Mouse (Mus musculus) induced T-regulatory cell, adult 2 months (primary cell): ENCODE data around the gene Rxfp4.
A peak's percentile ranks its signal among the peaks of the same experiment; 100 is the strongest.

Experiments used
- DNase-seq: peaks from one replicate; pipeline ENCODE4 v3.0.0-alpha.2; 2012; ENCODE audit warnings: low read depth

Rxfp4 gene

GRCm38 (mm10) chr3:88628766-88629165, 24.2 kb downstream of the Rxfp4 start:
- DNase-seq, result no peak

- DNase-seq, result no peak
These were observed 25.4 kb downstream of the Rxfp4 start for GRCm38 (mm10) chr3:88627535-88627934.

- DNase-seq, result no peak
These were observed 25.8 kb downstream of the Rxfp4 start for GRCm38 (mm10) chr3:88627114-88627513.

GRCm38 (mm10) chr3:88626316-88626715, 26.6 kb downstream of the Rxfp4 start:
- no peak for DNase-seq

GRCm38 (mm10) chr3:88625531-88625930, 27.4 kb downstream of the Rxfp4 start:
- no peak for DNase-seq

- DNase-seq, result no peak
These were observed 28.0 kb downstream of the Rxfp4 start for GRCm38 (mm10) chr3:88624951-88625350.

- no peak for DNase-seq
These were observed 28.6 kb downstream of the Rxfp4 start for GRCm38 (mm10) chr3:88624324-88624723.

GRCm38 (mm10) chr3:88623346-88624135, 29.4 kb downstream of the Rxfp4 start:
- DNase-seq, result peak; percentile 50

GRCm38 (mm10) chr3:88622941-88623345, 30.0 kb downstream of the Rxfp4 start:
- DNase-seq, result peak; percentile 67

GRCm38 (mm10) chr3:88622113-88622940, 30.6 kb downstream of the Rxfp4 start:
- peak; percentile 70 for DNase-seq

- peak; percentile 56 for DNase-seq
These were observed 31.3 kb downstream of the Rxfp4 start for GRCm38 (mm10) chr3:88621537-88622112.

GRCm38 (mm10) chr3:88620992-88621536, 31.9 kb downstream of the Rxfp4 start:
- DNase-seq, result peak; percentile 81

GRCm38 (mm10) chr3:88620146-88620991, 32.6 kb downstream of the Rxfp4 start:
- peak; percentile 71 for DNase-seq

- no peak for DNase-seq
These were observed 33.5 kb downstream of the Rxfp4 start for GRCm38 (mm10) chr3:88619113-88620097.

GRCm38 (mm10) chr3:88618074-88618871, 34.7 kb downstream of the Rxfp4 start:
- no peak for DNase-seq

GRCm38 (mm10) chr3:88616951-88617500, 35.9 kb downstream of the Rxfp4 start:
- no peak for DNase-seq

GRCm38 (mm10) chr3:88615902-88616391, 37.0 kb downstream of the Rxfp4 start:
- DNase-seq, result no peak

- DNase-seq, result no peak
These were observed 37.8 kb downstream of the Rxfp4 start for GRCm38 (mm10) chr3:88615117-88615516.

GRCm38 (mm10) chr3:88614418-88614817, 38.5 kb downstream of the Rxfp4 start:
- DNase-seq, result no peak
